13 mouse cellular contexts compared by ENCODE assay signal in the genomic region with DNA sequence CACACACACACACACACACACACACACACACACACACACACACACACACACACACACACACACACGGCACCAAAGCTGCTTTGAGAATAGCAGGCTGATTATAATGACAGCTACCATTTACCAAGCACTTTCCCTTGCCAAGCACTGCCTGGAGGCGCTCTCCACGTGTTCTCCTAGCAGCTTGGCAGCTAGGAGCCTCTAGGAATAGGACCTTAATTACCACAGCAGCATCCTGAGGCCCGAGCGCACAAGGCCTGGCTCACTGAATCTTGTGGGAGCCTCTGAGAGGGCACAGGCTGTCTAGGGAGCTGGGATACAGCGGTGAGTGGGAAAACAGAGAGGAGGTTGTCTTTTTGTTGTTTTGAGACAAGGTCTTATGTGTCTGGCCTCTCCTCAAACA. TPM values are rescaled to one million over a fixed set of nuclear protein-coding genes. Genes with fewer than 3 reads are reported as not detected.
DNase-seq lines count a peak whose midpoint lies in the region; ATAC-seq lines count a peak whose summit lies in the region.
"Had no signal": no experiment of that assay in that cellular context is flagged by ENCODE, and none has a peak within 500 bp of the region (broad histone marks: within the 10 kb centered on the region; RNA-seq: fewer than 3 reads in every experiment).

No protein-coding gene starts in this region.

- peaks cover 56% of the 10 kb centered on the region for H3K36me3 ChIP-seq in forebrain, embryonic 13.5 days (ENCODE audit: poor library complexity, severe bottlenecking)
- H3K36me3 ChIP-seq in forebrain, embryonic 10.5 days (replicated peaks) = peaks cover 64% of the 10 kb centered on the region
- peaks cover 59% of the 10 kb centered on the region for H3K36me3 ChIP-seq in midbrain, embryonic 13.5 days
- H3K36me3 ChIP-seq in midbrain, embryonic 10.5 days = peaks cover 61% of the 10 kb centered on the region
- peaks cover 62% of the 10 kb centered on the region for H3K36me3 ChIP-seq in limb, embryonic 10.5 days

- no peak overlapping the region for H3K4me2 ChIP-seq in forebrain, embryonic 13.5 days
- H3K4me2 ChIP-seq in midbrain, embryonic 13.5 days (replicated peaks) = no peak overlapping the region

- H3K27me3 ChIP-seq in forebrain, embryonic 13.5 days = no peaks in the 10 kb centered on the region
- H3K27me3 ChIP-seq in forebrain, embryonic 10.5 days (ENCODE audit: poor library complexity, severe bottlenecking) = no peaks in the 10 kb centered on the region
- H3K27me3 ChIP-seq in midbrain, embryonic 13.5 days = no peaks in the 10 kb centered on the region
- H3K27me3 ChIP-seq in midbrain, embryonic 10.5 days (ENCODE audit: low read depth, poor library complexity, severe bottlenecking) = no peaks in the 10 kb centered on the region
- H3K27me3 ChIP-seq in limb, embryonic 10.5 days (ENCODE audit: low read depth, poor library complexity, severe bottlenecking) = no peaks in the 10 kb centered on the region

- WGBS in forebrain, embryonic 13.5 days = 39% methylated on average over 6 of the region's 6 CpGs
- 60% methylated on average over 6 of the region's 6 CpGs for WGBS in forebrain, embryonic 10.5 days
- WGBS in midbrain, embryonic 13.5 days = 53% methylated on average over 6 of the region's 6 CpGs
- WGBS in midbrain, embryonic 10.5 days = 56% methylated on average over 6 of the region's 6 CpGs
- WGBS in limb, embryonic 10.5 days = 69% methylated on average over 6 of the region's 6 CpGs

- H3K4me3 ChIP-seq in forebrain, embryonic 13.5 days = no peak overlapping the region
- H3K4me3 ChIP-seq in forebrain, embryonic 10.5 days = no peak overlapping the region
- H3K4me3 ChIP-seq in midbrain, embryonic 13.5 days (replicated peaks) = no peak overlapping the region
- H3K4me3 ChIP-seq in midbrain, embryonic 10.5 days = no peak overlapping the region
- H3K4me3 ChIP-seq in limb, embryonic 10.5 days = no peak overlapping the region

- no peaks in the 10 kb centered on the region for H3K4me1 ChIP-seq in forebrain, embryonic 13.5 days
- H3K4me1 ChIP-seq in forebrain, embryonic 10.5 days = 0 out of 2 replicates have a peak, but pooled peaks cover 4% of the 10 kb centered on the region
- 0 out of 2 replicates have a peak, but pooled peaks cover 2% of the 10 kb centered on the region for H3K4me1 ChIP-seq in midbrain, embryonic 13.5 days (replicated peaks)
- H3K4me1 ChIP-seq in midbrain, embryonic 10.5 days = peaks cover 6% of the 10 kb centered on the region; the same call in 1 of the 2 replicates
- no peaks in the 10 kb centered on the region; the same call in 1 of the 2 replicates for H3K4me1 ChIP-seq in limb, embryonic 10.5 days

- no peaks in the 10 kb centered on the region; the same call in 1 of the 2 replicates for H3K9me3 ChIP-seq in forebrain, embryonic 13.5 days (replicated peaks)
- no peaks in the 10 kb centered on the region for H3K9me3 ChIP-seq in forebrain, embryonic 10.5 days
- no peaks in the 10 kb centered on the region for H3K9me3 ChIP-seq in midbrain, embryonic 13.5 days
- H3K9me3 ChIP-seq in midbrain, embryonic 10.5 days (replicated peaks) = no peaks in the 10 kb centered on the region
- no peaks in the 10 kb centered on the region for H3K9me3 ChIP-seq in limb, embryonic 10.5 days (replicated peaks)

- H3K27ac ChIP-seq in forebrain, embryonic 13.5 days = peak overlapping the region; percentile 63
- no peak overlapping the region for H3K27ac ChIP-seq in forebrain, embryonic 10.5 days
- peak overlapping the region; percentile 46; the same call in 1 of the 2 replicates for H3K27ac ChIP-seq in midbrain, embryonic 13.5 days
- no peak overlapping the region for H3K27ac ChIP-seq in midbrain, embryonic 10.5 days (replicated peaks)
- H3K27ac ChIP-seq in limb, embryonic 10.5 days = no peak overlapping the region

- no peak overlapping the region for H3K9ac ChIP-seq in forebrain, embryonic 13.5 days
- H3K9ac ChIP-seq in midbrain, embryonic 13.5 days (replicated peaks) = no peak overlapping the region

- peak; percentile 52; the same call in 1 of the 2 replicates for ATAC-seq in forebrain, embryonic 13.5 days
- no peak for ATAC-seq in midbrain, embryonic 13.5 days
- ATAC-seq: inflammation-experienced regulatory T-cells, adult 6 months had no signal

- DNase-seq in forebrain, embryonic 10.5 days (ENCODE audit: extremely low spot score, low spot score) = no peak
- no peak for DNase-seq in midbrain, embryonic 10.5 days (ENCODE audit: low spot score)
- DNase-seq in layer of hippocampus, adult 8-10 months (ENCODE audit: low spot score in 2 of 2) = peak; percentile 59 to 66
- DNase-seq in right cerebral cortex, postnatal 36 days (ENCODE audit: low spot score in 2 of 2) = peak; percentile 65 to 78
- DNase-seq in Muller cell, postnatal 12 days (ENCODE audit: inconsistent ontology term) = no peak
- DNase-seq in limb, embryonic 10.5 days (ENCODE audit: low spot score) = no peak
- DNase-seq: kidney, postnatal 36 days; thymus, postnatal 4 days had no signal

RNA-seq across cellular contexts. Expression of a gene that starts 5.4 kb away (rescaled TPM):
- 0.97 and 1.1 TPM in 2 replicates for polyA plus RNA-seq in forebrain, embryonic 13.5 days (2015; fragmentation: Nextera tagmentation; extraction: Ambion mirVana)
- 0.82 and 1.3 TPM in 2 replicates for polyA plus RNA-seq in forebrain, embryonic 10.5 days (2016; fragmentation: Nextera tagmentation; extraction: Ambion mirVana)
- polyA plus RNA-seq in midbrain, embryonic 13.5 days (2015; fragmentation: Nextera tagmentation; extraction: Ambion mirVana) = 1.2 and 1.9 TPM in 2 replicates
- 0.64 and 0.99 TPM in 2 replicates for polyA plus RNA-seq in midbrain, embryonic 10.5 days (2016; fragmentation: Nextera tagmentation; extraction: Ambion mirVana)
- total RNA-seq in layer of hippocampus, adult 8-10 months (2022) = not detected
- 1.0 and 1.4 TPM in 2 replicates for polyA plus RNA-seq in limb, embryonic 10.5 days (2016; fragmentation: Nextera tagmentation; extraction: Ambion mirVana)
- total RNA-seq: liver, adult 2 months; neutrophil, adult 5-6 weeks had no signal
- polyA plus RNA-seq: inflammation-experienced regulatory T-cells, adult 6 months; liver, adult 2 months had no signal

RNA-seq across cellular contexts. Expression of a gene that starts 10.8 kb away (rescaled TPM):
- 214 and 220 TPM in 2 replicates for polyA plus RNA-seq in forebrain, embryonic 13.5 days (2015; fragmentation: Nextera tagmentation; extraction: Ambion mirVana)
- polyA plus RNA-seq in forebrain, embryonic 10.5 days (2016; fragmentation: Nextera tagmentation; extraction: Ambion mirVana) = 111 and 113 TPM in 2 replicates
- 234 and 261 TPM in 2 replicates for polyA plus RNA-seq in midbrain, embryonic 13.5 days (2015; fragmentation: Nextera tagmentation; extraction: Ambion mirVana)
- polyA plus RNA-seq in midbrain, embryonic 10.5 days (2016; fragmentation: Nextera tagmentation; extraction: Ambion mirVana) = 116 and 127 TPM in 2 replicates
- total RNA-seq in layer of hippocampus, adult 8-10 months (2022) = 10 to 100 TPM; 29.7 to 38.9 (median 34.5) TPM
- 107 and 130 TPM in 2 replicates for polyA plus RNA-seq in limb, embryonic 10.5 days (2016; fragmentation: Nextera tagmentation; extraction: Ambion mirVana)
- total RNA-seq: neutrophil, adult 5-6 weeks had no signal

RNA-seq across cellular contexts. Expression of a gene that starts 12.8 kb away (rescaled TPM):
- 15.1 and 17.4 TPM in 2 replicates for polyA plus RNA-seq in forebrain, embryonic 13.5 days (2015; fragmentation: Nextera tagmentation; extraction: Ambion mirVana)
- 6.9 and 7.3 TPM in 2 replicates for polyA plus RNA-seq in forebrain, embryonic 10.5 days (2016; fragmentation: Nextera tagmentation; extraction: Ambion mirVana)
- 20.3 and 25.3 TPM in 2 replicates for polyA plus RNA-seq in midbrain, embryonic 13.5 days (2015; fragmentation: Nextera tagmentation; extraction: Ambion mirVana)
- polyA plus RNA-seq in midbrain, embryonic 10.5 days (2016; fragmentation: Nextera tagmentation; extraction: Ambion mirVana) = 8.4 and 12.5 TPM in 2 replicates
- total RNA-seq in layer of hippocampus, adult 8-10 months (2022) = 10 to 100 TPM; 53.6 to 65.2 (median 60.0) TPM
- polyA plus RNA-seq in limb, embryonic 10.5 days (2016; fragmentation: Nextera tagmentation; extraction: Ambion mirVana) = 6.5 and 8.4 TPM in 2 replicates

RNA-seq across cellular contexts. Expression of a gene that starts 28.3 kb away (rescaled TPM):
- not detected in 2 replicates for polyA plus RNA-seq in forebrain, embryonic 13.5 days (2015; fragmentation: Nextera tagmentation; extraction: Ambion mirVana)
- polyA plus RNA-seq in forebrain, embryonic 10.5 days (2016; fragmentation: Nextera tagmentation; extraction: Ambion mirVana) = not detected in 2 replicates
- polyA plus RNA-seq in midbrain, embryonic 13.5 days (2015; fragmentation: Nextera tagmentation; extraction: Ambion mirVana) = not detected in 2 replicates
- 0.14 TPM in 1 of 2 replicates, not detected in the other for polyA plus RNA-seq in midbrain, embryonic 10.5 days (2016; fragmentation: Nextera tagmentation; extraction: Ambion mirVana)
- under 1 TPM in 1 of 4 experiments, not detected in 3; 0.41 TPM for total RNA-seq in layer of hippocampus, adult 8-10 months (2022)
- polyA plus RNA-seq in limb, embryonic 10.5 days (2016; fragmentation: Nextera tagmentation; extraction: Ambion mirVana) = not detected in 2 replicates
- total RNA-seq: liver, adult 2 months; neutrophil, adult 5-6 weeks had no signal
- polyA plus RNA-seq: inflammation-experienced regulatory T-cells, adult 6 months; liver, adult 2 months had no signal

RNA-seq across cellular contexts. Expression of a gene that starts 28.4 kb away (rescaled TPM):
- polyA plus RNA-seq in forebrain, embryonic 13.5 days (2015; fragmentation: Nextera tagmentation; extraction: Ambion mirVana) = 89.6 and 99.1 TPM in 2 replicates
- 174 and 177 TPM in 2 replicates for polyA plus RNA-seq in forebrain, embryonic 10.5 days (2016; fragmentation: Nextera tagmentation; extraction: Ambion mirVana)
- 65.8 and 71.4 TPM in 2 replicates for polyA plus RNA-seq in midbrain, embryonic 13.5 days (2015; fragmentation: Nextera tagmentation; extraction: Ambion mirVana)
- polyA plus RNA-seq in midbrain, embryonic 10.5 days (2016; fragmentation: Nextera tagmentation; extraction: Ambion mirVana) = 149 and 160 TPM in 2 replicates
- total RNA-seq in layer of hippocampus, adult 8-10 months (2022) = 10 to 100 TPM; 32.9 to 44.7 (median 41.3) TPM
- 163 and 182 TPM in 2 replicates for polyA plus RNA-seq in limb, embryonic 10.5 days (2016; fragmentation: Nextera tagmentation; extraction: Ambion mirVana)

Comparison
In these comparisons a context has a peak if more than half of its experiments do, and no peak if none do; other contexts are left out.
1. H3K27ac ChIP-seq: peak in forebrain, embryonic 13.5 days (single experiment) and midbrain, embryonic 13.5 days (single experiment); none in forebrain, embryonic 10.5 days (single experiment), midbrain, embryonic 10.5 days (single experiment) and limb, embryonic 10.5 days (single experiment).
2. DNase-seq: peak in layer of hippocampus, adult 8-10 months (2 of 2) and right cerebral cortex, postnatal 36 days (2 of 2); none in forebrain, embryonic 10.5 days (single experiment), midbrain, embryonic 10.5 days (single experiment), Muller cell, postnatal 12 days (single experiment) and limb, embryonic 10.5 days (single experiment).